ENCODE assay signal across 20 mouse cellular contexts in the genomic region with DNA sequence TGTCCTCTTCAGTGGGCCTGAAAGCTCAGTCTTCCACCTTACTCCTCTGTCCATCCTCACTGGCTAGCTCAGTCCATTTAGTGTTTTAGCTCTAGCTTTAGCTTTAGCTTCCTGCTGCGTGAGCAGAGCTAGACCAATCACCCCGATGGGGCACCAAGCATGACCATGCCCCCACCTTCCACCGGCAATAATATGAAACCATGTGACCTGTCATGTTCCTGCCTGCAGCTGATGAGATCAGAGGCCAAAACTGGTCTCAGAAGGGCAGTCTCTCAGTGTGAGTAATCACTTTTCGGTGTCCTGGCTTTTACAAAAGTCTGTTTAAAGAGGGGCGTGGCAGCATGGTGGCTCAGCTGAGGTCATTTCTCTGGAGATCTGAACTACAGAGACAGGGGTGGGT.
DNase-seq lines count a peak whose midpoint lies in the region; ATAC-seq and TF ChIP-seq lines count a peak whose summit lies in the region.
"Had no signal": no experiment of that assay in that cellular context is flagged by ENCODE, and none has a peak within 500 bp of the region (broad histone marks: within the 10 kb centered on the region; RNA-seq: fewer than 3 reads in every experiment).

No protein-coding gene starts in this region.

- H3K9me3 ChIP-seq in heart, embryonic 12.5 days (replicated peaks) = no peaks in the 10 kb centered on the region
- no peaks in the 10 kb centered on the region for H3K9me3 ChIP-seq in intestine, embryonic 14.5 days (ENCODE audit: control insufficient read depth, low read length)
- no peaks in the 10 kb centered on the region for H3K9me3 ChIP-seq in stomach, postnatal 0 days (ENCODE audit: control insufficient read depth, low read length)
- H3K9me3 ChIP-seq: forebrain, embryonic 13.5 days; G1E; lung, embryonic 15.5 days; megakaryocyte, embryonic 14.5 days; neural tube, embryonic 15.5 days had no signal

- peaks cover 26% of the 10 kb centered on the region for H3K36me3 ChIP-seq in heart, embryonic 12.5 days
- H3K36me3 ChIP-seq in intestine, embryonic 14.5 days (ENCODE audit: control insufficient read depth, insufficient read depth, low read length) = peaks cover 21% of the 10 kb centered on the region
- no peaks in the 10 kb centered on the region for H3K36me3 ChIP-seq in stomach, postnatal 0 days (ENCODE audit: control insufficient read depth, insufficient read depth, low read length)
- H3K36me3 ChIP-seq: G1E had no signal

- TF ChIP-seq EP300 in stomach, postnatal 0 days (optimal IDR thresholded peaks at IDR 0.05) = no peak

- no peak overlapping the region for H3K4me3 ChIP-seq in heart, embryonic 12.5 days
- H3K4me3 ChIP-seq in intestine, embryonic 14.5 days (ENCODE audit: low read depth, low read length) = no peak overlapping the region
- H3K4me3 ChIP-seq in stomach, postnatal 0 days (ENCODE audit: low read depth, low read length) = no peak overlapping the region
- H3K4me3 ChIP-seq: forebrain, embryonic 13.5 days; lung, embryonic 15.5 days; megakaryocyte, embryonic 14.5 days; neural tube, embryonic 15.5 days had no signal

- ATAC-seq in heart, embryonic 12.5 days (ENCODE audit: insufficient number of reproducible peaks, low FRiP score) = no peak
- 0 out of 2 replicates have a peak, but pooled peaks have one; percentile 55 for ATAC-seq in intestine, embryonic 14.5 days (replicated peaks; ENCODE audit: low FRiP score, low TSS enrichment, low read depth)
- peak; percentile 91 for ATAC-seq in stomach, postnatal 0 days (ENCODE audit: low FRiP score, low TSS enrichment)
- ATAC-seq: forebrain, embryonic 13.5 days had no signal

- H3K27ac ChIP-seq in heart, embryonic 12.5 days (ENCODE audit: poor library complexity, severe bottlenecking) = peak overlapping the region; percentile 51
- no peak overlapping the region for H3K27ac ChIP-seq in intestine, embryonic 14.5 days (ENCODE audit: low read depth)
- no peak overlapping the region for H3K27ac ChIP-seq in stomach, postnatal 0 days (replicated peaks)
- H3K27ac ChIP-seq: forebrain, embryonic 13.5 days; lung, embryonic 15.5 days; neural tube, embryonic 15.5 days had no signal

- H3K9ac ChIP-seq in heart, embryonic 12.5 days = no peak overlapping the region
- no peak overlapping the region for H3K9ac ChIP-seq in intestine, embryonic 14.5 days (ENCODE audit: low read length)
- no peak overlapping the region for H3K9ac ChIP-seq in stomach, postnatal 0 days (ENCODE audit: low read length)
- H3K9ac ChIP-seq: forebrain, embryonic 13.5 days; lung, embryonic 15.5 days; neural tube, embryonic 15.5 days had no signal

- H3K4me2 ChIP-seq in heart, embryonic 12.5 days = no peak overlapping the region; the same call in 1 of the 2 replicates
- H3K4me2 ChIP-seq in intestine, embryonic 14.5 days (ENCODE audit: low read length) = no peak overlapping the region
- H3K4me2 ChIP-seq in stomach, postnatal 0 days (replicated peaks; ENCODE audit: low read depth) = no peak overlapping the region
- H3K4me2 ChIP-seq: forebrain, embryonic 13.5 days; lung, embryonic 15.5 days; neural tube, embryonic 15.5 days had no signal

- TF ChIP-seq CTCF in stomach, postnatal 0 days (IDR thresholded peaks at IDR 0.05; ENCODE audit: low read depth) = no peak

- no peak for DNase-seq in heart, postnatal 14 days
- peak; percentile 19 for DNase-seq in urinary bladder, postnatal 14 days (ENCODE audit: low spot score)
- no peak for DNase-seq in urinary bladder, postnatal 10 days (ENCODE audit: low spot score)
- no peak for DNase-seq in intestine, embryonic 14.5 days (ENCODE audit: low spot score)
- DNase-seq in stomach, postnatal 0 days (ENCODE audit: low spot score) = peak; percentile 31
- DNase-seq in frontal cortex, postnatal 25 days (ENCODE audit: low spot score in 2 of 2) = no peak
- no peak for DNase-seq in kidney, postnatal 4 days
- DNase-seq: adrenal gland, postnatal 25 days; cerebellum, adult 9-11 months; kidney, postnatal 10 days; liver; retina, postnatal 1 day; spleen, adult 18-20 months; thymus, postnatal 25 days had no signal

- H3K4me1 ChIP-seq in heart, embryonic 12.5 days (replicated peaks) = peaks cover 37% of the 10 kb centered on the region
- H3K4me1 ChIP-seq in intestine, embryonic 14.5 days (replicated peaks; ENCODE audit: control insufficient read depth, insufficient read depth, low read length) = no peaks in the 10 kb centered on the region
- no peaks in the 10 kb centered on the region for H3K4me1 ChIP-seq in stomach, postnatal 0 days (replicated peaks; ENCODE audit: control insufficient read depth, insufficient read depth)
- H3K4me1 ChIP-seq: lung, embryonic 15.5 days; neural tube, embryonic 15.5 days had no signal

- H3K27me3 ChIP-seq in heart, embryonic 12.5 days (replicated peaks) = no peaks in the 10 kb centered on the region
- H3K27me3 ChIP-seq in intestine, embryonic 14.5 days (replicated peaks; ENCODE audit: control insufficient read depth, insufficient read depth, low read length) = no peaks in the 10 kb centered on the region
- no peaks in the 10 kb centered on the region for H3K27me3 ChIP-seq in stomach, postnatal 0 days (ENCODE audit: control insufficient read depth, insufficient read depth, low read length)
- H3K27me3 ChIP-seq: forebrain, embryonic 13.5 days; lung, embryonic 15.5 days; neural tube, embryonic 15.5 days had no signal

- WGBS in heart, embryonic 12.5 days = 42% methylated on average over 5 of the region's 5 CpGs
- 62% methylated on average over 5 of the region's 5 CpGs for WGBS in intestine, embryonic 14.5 days
- WGBS in stomach, postnatal 0 days = 33% methylated on average over 5 of the region's 5 CpGs

- intact Hi-C loops in heart, postnatal 14 days (cut with DNase I) = loop anchor here (10.0 kb wide), 1 partner anchor 396 kb away; no protein-coding TSS in a partner anchor

Comparison
In these comparisons a context has a peak if more than half of its experiments do, and no peak if none do; other contexts are left out.
1. DNase-seq: peak in urinary bladder, postnatal 14 days (single experiment) and stomach, postnatal 0 days (single experiment); none in heart, postnatal 14 days (0 of 2), urinary bladder, postnatal 10 days (single experiment), intestine, embryonic 14.5 days (single experiment), frontal cortex, postnatal 25 days (0 of 2) and kidney, postnatal 4 days (0 of 2).